Mouse (Mus musculus): Measurements from ENCODE around the gene Tmem11.
"Not testable (repeated sequence)": the region's sequence is repeated elsewhere in the genome, so short reads cannot be mapped to it uniquely, and the experiment has no call there.

Tmem11 gene

DNA sequence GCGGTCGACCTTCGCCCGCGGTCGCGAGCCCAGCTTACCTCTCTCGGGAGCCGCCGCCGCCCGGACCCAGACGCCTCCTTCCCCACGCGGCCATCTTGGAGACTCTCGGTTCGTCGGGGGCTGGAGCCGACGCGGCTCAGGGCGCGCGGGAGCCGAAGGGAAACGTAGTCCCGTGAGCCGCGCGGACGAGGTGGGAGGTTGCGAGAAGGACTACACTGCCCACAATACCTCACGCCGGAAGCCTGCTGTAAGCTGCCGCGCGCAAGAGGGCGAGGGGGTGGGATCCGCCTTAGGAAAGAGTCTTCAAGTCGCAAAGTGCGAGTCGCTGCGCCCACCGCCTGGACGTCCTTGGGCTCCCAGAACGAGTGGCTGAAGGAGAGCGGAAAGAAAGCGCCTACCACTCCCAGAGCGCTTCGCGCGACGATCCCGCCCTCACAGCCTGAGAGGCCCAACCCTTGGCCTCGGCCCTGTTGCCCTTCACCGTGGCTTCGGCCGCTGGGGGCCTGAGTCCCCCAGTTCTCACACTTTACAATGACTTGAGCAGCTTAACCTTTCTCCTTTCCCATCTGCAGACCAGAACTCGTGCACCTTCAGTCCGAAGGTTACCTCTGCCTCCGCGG is at the start of gene Tmem11:
TSS of gene Tmem11 (minus strand) at position 598 of the 620 bp plus-strand sequence.
- DNase-seq, result peak; percentile 96 to 97

- DNase-seq, result peak; percentile 93 to 97
Observed at GRCm38 (mm10) chr11:60927264-60927663, 48.2 kb upstream of the Tmem11 start.

DNA sequence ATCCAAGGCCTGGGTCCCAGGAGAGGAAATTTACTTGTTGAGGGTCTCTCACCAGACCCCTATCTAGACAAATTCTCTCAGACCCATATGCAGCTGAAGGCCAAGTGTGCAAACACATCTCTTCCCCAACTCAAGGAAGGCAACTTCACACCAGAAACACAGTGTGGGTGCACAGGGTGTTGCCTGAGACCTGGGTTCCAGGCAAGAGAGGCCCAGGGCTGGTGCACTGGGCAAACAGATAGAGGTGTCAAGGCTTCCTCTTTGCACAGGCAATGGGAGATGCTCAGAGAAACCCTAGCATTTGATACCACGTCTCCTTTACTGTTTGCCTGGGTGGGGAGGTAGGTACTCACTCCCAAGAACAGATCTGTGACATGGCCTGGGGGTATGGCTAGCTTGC is 45.9 kb upstream of the Tmem11 start:
- no peak for DNase-seq

DNA sequence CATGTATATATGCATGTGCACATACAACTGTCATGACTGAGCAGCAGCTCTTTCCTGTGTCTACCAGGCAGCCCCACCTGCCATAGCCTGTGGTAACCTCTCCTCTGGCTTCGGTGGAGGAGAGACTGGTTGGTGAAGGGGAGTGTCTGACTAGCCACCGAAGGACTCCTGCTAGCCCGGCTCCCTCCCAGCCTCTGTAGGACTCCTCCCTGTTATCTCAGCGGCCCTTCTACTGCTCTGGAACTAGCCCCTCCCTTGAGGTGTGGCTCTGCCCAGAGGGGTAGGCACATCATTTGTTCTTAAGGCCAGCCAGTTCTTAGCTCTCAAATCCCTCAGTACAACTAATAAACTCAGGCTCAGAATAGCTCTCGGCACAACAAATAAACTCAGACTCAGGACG is 45.4 kb upstream of the Tmem11 start:
- DNase-seq, result no peak

DNA sequence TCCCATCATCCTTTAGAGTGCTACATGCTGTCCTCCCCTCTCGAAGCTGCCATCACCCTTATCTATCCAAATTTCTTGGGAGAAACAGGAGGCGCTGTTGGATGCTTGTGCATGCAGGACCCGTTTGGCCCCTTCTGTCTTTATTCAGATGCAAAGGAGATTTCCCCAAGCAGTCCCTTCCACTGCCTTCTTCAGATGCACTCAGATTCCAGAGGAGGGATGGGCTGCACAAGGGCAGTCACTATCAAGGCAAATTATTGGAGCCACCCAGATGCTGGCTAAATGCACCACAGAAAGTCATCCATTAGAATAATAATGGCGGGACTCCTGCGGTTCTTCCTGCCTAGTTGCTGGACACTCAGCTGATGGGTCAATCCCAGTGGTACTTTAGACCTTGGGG is 43.9 kb upstream of the Tmem11 start:
- DNase-seq, result no peak

DNA sequence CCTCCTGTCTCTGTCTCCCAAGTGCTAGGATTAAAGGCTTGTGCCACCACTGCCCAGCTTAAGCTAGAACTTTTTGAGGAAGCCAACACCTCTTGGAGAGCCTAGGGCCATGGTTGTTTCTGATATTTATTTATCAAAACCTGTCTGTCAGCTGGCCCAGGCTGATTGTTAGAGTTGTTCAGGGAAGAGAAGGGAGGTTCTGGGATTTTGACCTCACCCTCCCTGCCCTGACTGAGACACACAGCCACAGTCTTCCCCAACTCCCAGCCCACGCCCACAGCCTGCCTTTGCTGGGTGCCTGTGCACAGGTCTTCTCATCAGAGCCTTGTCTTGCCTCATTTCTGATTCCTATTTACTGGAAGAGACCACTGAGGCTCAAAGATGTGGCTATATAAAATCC is 43.1 kb upstream of the Tmem11 start:
- no peak for DNase-seq

GRCm38 (mm10) chr11:60920021-60920420 is 40.9 kb upstream of the Tmem11 start:
- DNase-seq, result no peak

DNA sequence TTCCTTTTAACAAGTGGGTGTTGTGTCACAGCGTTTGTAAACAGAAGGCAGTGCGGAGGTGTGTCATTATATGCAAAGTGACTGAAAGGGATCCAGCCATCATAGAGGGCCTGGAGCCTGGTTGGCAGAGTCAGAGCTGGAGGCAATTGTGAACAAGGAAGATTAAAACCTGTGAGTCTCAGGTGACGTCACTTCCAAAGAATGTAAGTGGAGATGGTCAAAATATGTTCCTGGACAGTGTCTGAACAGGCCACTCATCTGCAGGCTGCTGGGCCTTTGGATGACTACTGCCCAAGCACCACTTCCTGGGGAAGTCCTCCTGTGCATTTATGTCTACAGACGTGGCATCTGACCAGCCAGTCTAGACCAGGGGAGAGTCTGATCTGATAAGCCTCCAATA is 36.1 kb upstream of the Tmem11 start:
- no peak for DNase-seq

DNA sequence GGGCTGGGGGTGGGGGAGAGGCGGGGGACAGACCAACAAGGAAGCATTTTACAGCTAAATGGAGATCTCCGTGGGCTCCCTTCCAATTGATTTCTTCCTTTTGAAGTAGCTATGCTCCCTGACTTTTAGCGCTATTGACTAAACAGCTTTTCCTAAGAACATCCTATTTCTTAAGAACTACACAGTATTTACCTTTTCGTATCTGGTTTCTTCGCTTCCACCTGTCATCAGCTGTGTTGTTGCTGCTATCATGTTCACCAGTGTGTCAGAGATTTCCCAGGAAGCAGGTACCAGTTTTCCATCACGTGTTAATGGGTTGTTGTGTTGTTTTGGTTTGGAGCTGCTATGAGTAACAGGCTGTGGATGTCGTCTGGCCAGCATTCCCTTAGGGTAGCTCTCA is 35.4 kb upstream of the Tmem11 start, which contains the start of gene Natd1:
TSS of gene Natd1 (minus strand) at position 260 of the 400 bp plus-strand sequence.
- no peak for DNase-seq

DNA sequence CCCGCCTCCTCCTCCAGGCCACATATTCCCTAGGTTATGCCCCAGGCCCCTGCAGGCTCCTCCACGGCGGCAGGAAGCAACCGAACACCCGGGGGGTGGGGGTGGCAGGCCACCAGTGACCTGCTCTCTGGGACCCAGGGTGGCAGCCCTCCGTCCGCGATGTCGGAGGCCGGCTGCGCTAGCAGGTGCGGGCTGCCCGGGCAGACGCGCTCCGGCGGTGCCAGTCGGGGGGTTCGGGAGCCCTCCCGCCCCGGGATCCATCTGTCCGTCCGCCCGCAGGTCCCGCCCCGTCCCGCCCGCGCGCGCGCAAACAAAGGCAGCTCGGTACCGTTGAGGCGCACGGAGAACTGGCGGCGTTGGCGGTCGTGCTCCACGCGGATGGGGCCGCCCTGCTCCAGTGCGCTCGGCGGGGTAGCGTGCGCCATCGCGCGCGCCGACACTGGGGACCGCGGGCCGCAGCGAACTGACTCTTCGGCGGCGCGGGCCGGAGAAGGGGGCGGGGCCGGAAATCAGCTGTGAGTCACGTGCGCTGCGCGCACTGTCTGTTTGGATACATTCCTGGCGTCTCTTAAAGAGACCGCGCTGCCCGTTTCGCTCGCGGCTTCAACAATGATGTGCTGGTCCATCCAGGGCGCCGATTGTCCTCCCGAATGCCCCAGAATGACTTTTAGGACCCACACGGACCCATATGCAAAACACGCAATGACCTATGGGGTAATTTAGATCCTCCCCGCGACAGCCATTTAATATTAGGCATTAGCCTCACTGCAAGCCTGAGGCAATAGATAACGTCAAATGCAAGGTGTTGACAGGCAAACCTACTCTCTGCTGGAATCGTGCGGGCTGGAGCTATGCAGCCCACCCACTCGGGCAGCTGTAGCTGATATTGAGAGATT is 34.5 kb upstream of the Tmem11 start:
- DNase-seq, result peak; percentile 85 to 93

- DNase-seq, result no peak
Observed at GRCm38 (mm10) chr11:60912525-60912973, 33.5 kb upstream of the Tmem11 start.

DNA sequence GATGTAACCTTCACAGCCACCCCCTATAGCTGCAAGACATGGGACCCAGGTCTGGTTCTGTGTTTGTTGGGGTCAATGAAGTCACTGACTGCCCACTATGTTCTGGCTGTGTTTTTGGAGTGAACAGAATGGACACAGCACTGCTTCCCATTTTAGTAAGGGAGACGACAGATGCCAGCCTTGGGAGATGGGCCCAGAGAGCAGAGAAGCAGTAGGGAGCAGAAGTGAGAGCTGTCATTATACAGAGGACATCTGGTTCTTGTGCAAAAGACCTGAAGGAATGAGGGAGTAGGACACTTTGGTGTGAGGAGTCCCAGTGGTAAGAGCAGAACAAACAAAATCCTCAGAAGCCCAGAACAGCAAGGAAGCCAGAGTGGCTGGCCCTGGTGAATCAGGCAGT is 30.6 kb upstream of the Tmem11 start:
- no peak for DNase-seq

GRCm38 (mm10) chr11:60908073-60908472 is 29.0 kb upstream of the Tmem11 start:
- no peak for DNase-seq

DNA sequence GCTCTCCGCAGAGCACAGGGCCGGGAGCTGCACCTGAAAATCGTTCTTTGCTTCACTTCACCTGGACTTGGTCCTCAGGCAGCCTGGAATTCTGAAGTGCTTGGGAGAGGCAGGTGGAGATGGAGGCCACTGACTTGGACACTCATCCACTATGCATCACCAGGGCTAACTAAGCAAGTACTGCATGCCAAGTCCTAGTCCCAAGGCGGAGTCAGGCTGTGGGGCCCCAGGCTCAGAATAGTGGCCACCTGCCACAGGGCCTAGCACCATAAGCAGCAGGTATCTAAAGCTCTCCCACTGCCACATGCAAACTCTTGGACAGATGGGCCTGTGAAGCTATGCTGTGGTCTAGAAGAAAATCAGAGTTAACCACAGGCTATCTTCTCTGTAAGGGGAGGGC is 27.4 kb upstream of the Tmem11 start:
- DNase-seq, result peak in 1 of 2 experiments; percentile 53

DNA sequence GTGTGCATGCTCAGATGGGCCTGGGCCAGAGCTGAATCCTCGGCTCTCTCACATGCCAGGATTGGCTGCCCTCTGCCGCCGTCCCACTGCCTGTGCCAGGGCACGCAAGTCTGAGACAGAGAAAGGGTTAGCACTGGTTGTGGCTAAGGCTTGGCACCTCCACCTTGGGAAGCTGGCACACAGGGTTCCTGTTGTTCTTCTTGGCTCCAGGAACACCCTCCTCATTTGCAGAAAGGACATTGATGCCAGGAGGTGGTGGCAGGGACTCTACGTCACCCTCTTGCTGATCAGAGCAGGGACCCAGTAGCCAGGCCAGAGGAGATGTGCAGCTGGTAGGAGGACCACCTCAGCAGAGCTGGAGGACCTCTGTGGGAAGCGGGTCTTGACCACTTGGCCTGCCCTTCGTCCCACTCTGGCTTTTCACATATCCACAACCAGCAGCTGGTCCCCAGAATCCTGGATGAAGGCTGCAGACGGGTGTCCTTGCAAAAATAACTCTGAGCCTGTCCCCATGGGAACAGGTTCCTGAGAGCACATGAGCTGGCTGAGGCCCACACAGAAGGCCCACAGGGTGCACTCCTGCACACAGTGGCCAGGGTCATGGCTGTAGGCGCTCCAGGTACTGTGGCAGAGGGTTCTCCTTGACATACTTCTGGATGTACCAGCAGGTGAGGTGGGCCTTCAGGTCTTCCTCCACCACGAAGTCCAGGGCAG is 26.5 kb upstream of the Tmem11 start:
- no peak for DNase-seq

- peak; percentile 51 to 67 for DNase-seq
Observed at GRCm38 (mm10) chr11:60903661-60904061, 24.6 kb upstream of the Tmem11 start.

- peak; percentile 75 to 84 for DNase-seq
Observed at GRCm38 (mm10) chr11:60902486-60902885, 23.4 kb upstream of the Tmem11 start.

DNA sequence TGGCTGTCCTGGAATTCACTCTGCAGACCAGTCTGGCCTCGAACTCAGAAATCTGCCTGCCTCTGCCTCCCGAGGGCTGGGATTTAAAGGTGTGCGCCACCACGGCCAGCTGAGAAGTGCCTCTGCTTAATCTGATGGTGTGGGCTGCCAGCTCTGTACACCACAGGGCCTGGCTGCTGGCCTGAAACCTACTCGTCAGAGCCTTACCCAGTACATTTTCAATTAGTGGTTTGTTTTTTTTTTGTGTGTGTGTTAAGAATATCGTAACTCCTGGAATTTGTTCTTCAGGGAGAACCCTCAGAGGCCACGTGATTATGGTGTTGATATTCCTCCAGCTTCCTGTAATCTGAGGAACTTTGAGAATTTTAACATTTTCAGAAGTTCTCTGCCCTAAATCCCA is 22.9 kb upstream of the Tmem11 start:
- no peak for DNase-seq

DNA sequence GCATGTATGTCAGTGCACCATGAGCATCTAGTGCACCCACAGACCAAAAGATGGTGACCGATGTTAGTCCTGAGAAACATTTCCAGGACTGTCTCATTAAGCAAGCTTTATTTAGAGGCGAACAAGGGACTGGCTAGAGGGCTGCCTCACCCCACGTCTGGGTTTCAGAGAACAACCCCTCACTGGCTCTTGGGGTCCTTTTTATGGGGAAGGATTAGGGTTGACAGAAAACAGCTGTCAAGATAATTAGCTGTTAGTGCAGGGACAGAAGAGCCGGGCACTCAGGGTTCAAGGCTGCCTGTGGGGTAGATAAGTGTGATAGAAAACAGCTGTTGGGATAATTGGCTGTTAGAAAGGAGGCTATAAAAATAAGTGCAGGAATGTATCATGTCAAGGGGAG is 16.8 kb upstream of the Tmem11 start:
- no peak for DNase-seq

GRCm38 (mm10) chr11:60890744-60891143 is 11.7 kb upstream of the Tmem11 start:
- DNase-seq, result no peak

- no peak for DNase-seq
Observed at GRCm38 (mm10) chr11:60890286-60890685, 11.2 kb upstream of the Tmem11 start.

GRCm38 (mm10) chr11:60889861-60890260 is 10.8 kb upstream of the Tmem11 start:
- no peak for DNase-seq

DNA sequence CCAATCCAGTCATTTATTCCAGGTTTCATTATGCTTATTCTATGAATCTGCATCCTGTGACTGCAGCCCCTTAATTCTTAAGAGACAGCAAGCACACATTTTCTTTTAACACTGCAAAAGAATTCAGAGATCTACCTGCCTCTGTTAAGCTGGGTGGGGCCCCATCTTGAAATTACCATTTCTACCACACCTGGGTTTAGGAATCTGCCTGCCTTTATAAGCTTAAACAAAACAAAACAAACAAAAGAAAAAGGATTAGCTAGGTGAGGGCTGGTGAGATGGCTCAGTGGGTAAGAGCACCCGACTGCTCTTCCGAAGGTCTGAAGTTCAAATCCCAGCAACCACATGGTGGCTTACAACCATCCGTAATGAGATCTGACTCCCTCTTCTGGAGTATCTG is 7.9 kb upstream of the Tmem11 start:
- not testable (repeated sequence) for DNase-seq

GRCm38 (mm10) chr11:60882386-60882785 is 3.3 kb upstream of the Tmem11 start:
- DNase-seq, result no peak

Measured in kidney, adult 8-10 months (tissue).